Mouse (Mus musculus): ENCODE results near the gene Rap1gap.

DNA sequence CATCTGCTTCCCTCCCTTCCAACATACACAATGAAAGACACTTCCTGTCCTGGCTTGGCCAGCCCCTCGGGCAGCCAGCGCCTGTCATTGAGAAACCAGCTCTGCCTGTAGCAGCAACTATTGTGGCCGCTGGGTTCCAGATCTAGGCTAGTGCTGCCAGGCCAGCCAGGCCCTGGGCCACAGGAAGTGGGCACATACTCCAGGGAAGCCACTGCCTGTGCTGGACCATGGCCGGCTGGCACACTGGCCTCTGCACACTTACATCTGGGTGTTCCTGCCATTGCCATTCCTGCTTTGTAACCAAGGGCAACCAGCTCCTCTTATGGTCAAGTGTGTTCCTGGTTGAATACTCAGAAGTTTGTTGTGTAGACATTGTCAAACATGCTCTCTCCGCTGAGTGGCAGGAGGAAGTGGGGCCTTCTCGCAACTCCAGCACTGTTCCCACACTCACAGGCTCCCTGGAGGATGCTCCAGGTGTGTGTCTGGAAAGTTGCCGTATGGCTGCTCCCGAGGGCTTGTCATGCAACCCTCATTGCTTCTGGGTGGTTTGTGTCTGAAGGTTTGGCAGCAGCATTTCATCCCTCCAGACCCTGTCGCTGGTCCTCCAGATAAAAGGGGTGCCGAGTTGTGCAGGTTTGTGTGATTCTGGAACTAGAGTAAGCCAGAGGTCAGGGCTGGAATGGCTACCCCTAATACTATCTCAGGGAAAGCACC lies 4.0 kb upstream of the Rap1gap start:
- TF ChIP-seq CTCF (IDR thresholded peaks at IDR 0.05; ENCODE audit: borderline replicate concordance, extremely low read depth, insufficient read depth, insufficient read length) = no peak
- no peak for TF ChIP-seq POLR2A (IDR thresholded peaks at IDR 0.05; ENCODE audit: borderline replicate concordance, extremely low read depth, insufficient read depth, insufficient read length, poor library complexity, severe bottlenecking)
